Mouse (Mus musculus) 3T3-L1 (cell line): Measurements from ENCODE around the gene Cd177.
"Not testable (repeated sequence)": the region's sequence is repeated elsewhere in the genome, so short reads cannot be mapped to it uniquely, and the experiment has no call there.

Experiments
- DNase-seq: peaks from one replicate; pipeline ENCODE4 v3.0.0-alpha.2; 2015; ENCODE audit warnings: low read depth, low spot score

Gene Cd177

DNA sequence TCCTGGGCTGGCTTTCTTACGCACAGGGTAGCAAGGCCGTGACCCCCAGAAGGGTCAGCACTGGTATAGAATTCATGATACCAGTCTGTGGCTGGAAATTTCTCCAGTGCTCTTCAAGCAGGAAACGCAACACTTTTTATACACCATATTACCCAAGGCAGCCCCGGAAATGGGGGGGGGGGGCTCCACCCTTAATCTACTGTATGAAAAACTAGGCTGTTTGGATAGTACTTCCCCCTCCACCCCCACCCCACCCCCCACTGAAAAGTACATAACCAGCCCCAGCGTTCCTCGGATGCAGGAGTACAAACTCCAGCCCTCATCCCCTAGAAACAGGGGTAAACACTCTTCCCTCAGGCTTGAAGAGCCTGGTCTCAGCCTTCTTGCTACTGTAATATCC, at the start of gene Cd177:
Gene Cd177, minus strand, starts transcription at position 101 of the 400 bp plus-strand sequence.
- no peak for DNase-seq

DNA sequence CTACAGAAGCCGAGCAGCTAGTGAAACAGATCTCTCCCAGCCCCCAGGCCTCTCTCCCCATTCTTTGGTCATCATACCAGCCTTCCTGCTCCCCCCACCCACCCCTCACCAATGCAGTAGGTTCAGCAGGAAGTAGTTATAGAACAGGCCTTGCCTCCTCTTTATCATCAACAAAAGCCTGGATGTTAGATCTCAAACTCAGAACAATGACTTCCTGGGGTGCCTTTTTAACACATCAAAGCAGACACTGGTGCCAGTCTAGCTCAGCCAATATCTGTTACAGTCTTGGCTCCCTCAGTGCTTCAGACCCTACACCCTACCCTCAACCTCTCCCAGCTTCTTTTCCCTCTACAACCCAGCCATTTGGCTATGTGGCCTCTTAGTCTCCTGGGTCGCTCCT, 48.9 kb upstream of the Cd177 start:
- no peak for DNase-seq

DNA sequence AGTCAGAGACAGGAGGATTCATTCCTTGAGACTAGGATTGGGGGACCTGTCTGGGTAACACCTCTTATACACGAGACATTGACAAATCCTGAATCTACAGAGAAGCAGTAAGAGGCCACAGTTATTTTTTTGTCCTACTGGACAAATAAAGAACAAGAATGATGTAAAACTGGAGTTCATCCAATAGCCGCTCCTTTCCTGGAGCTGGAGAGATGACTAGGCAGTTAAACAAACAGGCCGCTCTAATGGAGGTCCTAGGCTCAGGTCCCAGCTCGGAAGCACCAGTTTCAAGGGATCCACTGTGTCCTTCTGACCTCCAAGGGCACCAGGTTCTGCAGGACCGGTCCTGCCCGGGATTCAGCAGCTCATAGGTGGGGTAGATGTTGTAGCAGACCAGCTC, 44.7 kb upstream of the Cd177 start:
- DNase-seq: peak; percentile 64

DNA sequence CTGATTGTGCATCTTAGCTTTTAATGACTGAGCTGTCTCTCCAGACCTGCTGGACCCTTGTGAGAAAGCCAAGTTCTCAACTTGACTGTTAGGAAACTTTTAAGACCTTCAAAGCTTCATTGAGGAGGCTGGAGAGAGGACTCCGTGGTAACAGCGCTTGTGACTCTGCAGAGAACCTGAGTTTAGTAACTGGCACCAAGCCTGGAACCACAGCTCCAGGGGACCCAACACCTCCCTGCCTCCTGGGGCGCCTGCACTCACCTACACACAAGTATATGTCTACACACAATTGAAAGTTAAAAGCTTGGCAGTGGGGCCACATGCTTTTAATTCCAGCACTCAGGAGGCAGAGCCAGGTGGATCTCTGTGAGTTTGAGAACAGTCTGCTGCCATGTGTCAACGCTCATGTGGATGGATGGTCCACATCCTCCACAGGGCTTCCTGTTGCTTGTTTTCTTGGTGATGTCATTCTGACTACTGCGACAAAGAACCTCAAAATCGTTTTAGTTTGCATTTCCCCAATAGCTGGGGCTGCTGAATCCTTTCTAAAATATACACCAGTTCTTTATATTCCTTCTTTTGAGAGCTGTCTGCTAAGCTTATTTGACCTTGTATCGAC, 42.1 kb upstream of the Cd177 start:
- DNase-seq: no peak

DNA sequence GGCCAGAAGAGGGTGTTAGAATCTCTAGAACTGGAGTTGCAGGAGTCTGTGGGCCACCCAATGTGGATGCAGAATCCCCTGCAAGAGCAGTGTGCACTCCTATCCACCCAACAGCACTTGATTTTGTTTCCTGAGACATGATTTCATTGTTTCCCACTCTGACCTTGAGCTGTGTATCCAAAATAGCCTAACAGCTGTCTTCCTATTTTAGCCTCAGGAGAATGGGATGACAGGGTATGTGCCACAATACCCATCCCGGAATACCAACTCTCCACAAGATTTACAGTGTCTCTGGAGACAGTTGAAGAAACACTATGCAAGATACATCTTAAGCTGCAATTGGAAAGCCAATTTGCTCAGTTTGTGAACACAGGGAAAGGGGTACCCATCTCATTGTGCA, 37.8 kb upstream of the Cd177 start:
- DNase-seq: no peak

DNA sequence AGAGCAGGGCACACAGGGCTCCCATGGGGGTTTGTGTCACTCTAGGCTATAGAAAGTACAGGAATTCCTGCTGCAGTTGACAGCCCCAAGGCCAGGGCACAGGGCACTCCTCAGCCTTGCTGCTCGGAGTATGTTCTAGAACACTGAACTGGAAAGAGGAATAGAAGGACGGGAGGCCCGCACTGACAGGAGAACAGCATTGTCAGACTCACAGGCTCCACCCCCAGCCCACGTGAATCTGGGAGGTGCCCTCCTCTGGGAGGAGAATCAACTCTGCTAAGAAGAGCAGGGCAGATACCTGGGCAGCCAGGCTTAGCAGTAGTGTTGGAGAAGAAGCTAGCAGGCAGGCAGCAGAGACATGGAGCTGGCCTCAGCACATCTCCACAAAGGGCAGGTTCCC, 16.8 kb upstream of the Cd177 start, which contains the start of gene Ceacam10:
Gene Ceacam10, plus strand, starts transcription at position 289 of the 400 bp plus-strand sequence.
- DNase-seq: not testable (repeated sequence)

DNA sequence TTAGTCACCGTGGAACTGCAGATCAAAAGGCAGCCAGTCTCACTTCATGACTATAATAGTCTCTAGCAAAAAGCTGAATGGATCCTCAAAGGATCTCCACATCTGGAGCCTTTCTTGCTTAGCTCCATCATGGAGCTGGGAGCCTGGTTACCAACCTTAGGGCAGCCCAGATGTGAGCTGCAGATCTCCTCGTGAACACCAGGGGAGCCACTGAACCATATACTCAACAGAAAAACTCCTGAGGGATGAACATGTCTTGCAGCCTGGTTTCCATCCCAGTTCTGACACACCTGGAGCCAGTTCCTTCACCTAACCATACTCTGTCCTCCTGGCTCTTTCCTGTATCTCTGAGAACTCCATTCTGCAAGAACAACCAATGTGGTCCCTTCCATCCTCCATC, 16.0 kb upstream of the Cd177 start:
- peak; percentile 2 for DNase-seq

DNA sequence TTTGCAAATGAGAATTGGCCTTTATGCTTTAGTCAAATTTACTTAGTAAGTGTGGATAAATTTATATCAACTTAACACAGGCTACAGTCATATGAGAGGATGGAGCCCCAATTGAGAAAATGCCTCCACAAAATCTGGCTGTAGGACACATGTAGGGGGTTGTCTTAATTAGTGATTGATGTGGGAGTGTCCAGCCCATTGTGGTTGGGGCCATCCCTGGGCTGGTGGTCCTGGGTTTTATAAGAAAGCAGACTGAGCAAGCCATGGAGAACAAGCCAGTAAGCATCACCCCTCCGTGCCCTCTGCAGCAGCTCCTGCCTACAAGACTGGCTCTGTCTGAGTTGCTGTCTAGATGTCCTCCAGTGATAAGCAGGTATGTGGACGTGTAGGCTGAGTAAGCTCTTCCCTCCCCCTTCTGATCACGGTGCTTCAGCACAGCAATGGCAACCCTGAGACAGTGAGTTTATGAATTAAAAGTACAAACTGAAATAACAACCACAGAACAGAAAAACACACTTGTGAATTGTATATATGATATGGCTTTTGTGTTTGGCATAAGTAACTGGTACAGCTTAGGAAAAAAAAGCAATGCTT, 13.9 kb upstream of the Cd177 start:
- DNase-seq: no peak

DNA sequence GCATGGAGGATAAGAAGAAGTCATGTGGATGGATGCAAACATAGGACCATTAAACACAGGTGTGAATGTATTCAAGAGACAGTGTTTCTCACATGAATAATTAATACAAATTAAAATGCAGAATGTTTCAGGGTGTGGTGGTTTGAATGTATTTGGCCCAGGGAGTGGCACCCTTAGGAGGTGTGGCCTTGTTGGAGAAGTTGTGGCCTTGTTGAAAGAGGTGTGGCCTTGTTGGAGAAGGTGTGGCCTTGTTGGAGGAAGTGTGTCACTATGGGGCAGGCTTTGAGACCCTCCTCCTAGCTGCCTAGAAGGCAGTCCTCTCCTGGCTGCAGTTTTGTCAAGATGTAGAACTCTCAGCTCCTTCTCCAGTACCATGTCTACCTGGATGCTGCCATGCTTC, 11.2 kb upstream of the Cd177 start:
- no peak for DNase-seq

DNA sequence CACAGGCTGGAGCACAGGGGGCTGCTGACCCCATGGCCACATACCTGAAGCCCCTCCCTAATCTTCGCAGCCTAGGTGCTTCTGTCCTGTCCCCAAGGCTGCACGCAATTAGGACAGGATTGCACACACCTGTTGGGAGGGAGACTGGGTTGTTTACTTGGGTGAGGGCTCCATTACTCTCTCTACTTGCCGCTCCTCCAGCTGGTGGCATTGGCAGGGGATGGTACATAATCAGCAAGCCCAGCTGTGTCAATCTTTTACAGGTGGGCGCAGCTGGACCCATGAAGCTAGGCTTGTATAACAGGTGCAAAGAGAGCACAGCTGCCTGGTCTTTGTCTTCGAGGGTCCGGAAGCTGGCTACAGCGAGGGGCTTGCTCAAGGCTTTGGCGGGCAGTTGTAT, 2.5 kb upstream of the Cd177 start:
- no peak for DNase-seq

DNA sequence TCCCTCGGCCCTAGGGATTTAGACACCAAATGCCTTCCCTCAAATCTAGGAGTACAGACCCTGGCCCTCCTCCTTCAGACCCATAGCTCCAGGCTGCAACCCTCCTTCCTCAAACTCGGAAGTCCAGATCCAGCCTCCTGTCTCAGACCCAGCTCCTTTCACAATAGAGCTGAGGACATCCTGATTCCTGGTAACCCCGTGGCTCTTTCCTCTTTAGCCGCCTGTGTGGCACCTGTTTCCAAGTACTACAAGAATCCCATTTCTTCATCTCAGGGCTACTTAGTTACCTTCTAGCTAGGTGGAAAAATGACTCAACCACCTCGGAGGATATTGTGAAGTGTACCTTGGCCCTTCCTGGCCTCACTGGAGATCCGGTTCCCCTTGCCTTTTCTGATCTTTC, 1.1 kb upstream of the Cd177 start:
- no peak for DNase-seq

DNA sequence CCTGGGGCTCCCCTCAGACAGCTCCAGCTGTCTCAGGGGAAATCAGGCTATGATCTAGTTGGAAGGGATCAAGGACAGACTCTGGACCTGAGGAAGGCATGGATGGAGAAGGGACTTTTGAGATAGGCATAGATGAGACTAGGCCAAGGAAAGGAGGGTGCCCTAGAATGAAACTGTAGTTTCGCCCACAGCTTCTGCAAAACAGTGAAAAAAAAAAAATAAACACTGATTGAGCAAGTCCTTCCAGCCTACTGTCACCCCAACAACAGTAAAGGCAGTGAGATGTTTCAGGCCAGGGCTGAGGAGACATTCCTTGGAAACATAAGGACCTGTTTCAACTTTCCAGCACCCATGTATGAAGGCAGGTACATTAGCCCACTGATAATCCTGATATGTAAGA, 1.6 kb downstream of the Cd177 start:
- no peak for DNase-seq

DNA sequence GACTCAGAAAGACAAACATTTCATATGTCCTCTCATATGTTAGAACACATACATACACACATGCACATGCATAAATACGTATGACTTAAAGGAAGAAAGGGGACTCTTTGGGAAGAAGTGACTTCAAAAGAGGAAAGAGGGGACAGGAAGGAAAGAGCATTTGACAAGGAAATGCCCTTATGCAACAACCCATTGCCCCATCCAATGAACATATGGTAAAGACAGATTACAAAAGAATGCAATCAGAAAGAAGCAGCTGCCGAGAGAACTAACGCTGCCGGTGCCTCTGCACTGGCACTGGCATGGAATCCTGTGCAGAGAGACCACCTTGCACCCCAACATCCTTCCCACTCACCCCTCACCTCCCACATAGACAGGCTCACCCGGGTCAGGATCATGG, 6.6 kb downstream of the Cd177 start:
- no peak for DNase-seq

DNA sequence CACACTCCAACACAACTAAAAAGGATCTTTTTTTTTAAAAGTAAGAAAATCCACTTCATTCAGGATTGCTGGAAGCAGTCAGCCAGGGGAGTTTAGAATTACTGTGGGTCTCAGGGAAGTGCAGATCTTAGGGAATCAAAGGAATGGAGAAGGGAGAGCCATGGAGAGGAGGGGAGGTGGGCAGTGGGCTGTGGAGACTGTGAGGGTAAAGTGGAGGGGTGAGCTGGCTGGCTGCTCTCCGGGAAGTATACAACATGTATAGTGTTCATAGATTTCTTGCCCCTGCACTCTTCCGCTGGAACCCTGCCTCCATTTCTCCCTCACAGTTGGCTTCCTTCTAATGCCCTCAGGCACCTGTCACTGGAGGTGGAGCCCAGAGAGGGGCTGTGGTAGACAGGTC, 8.5 kb downstream of the Cd177 start:
- DNase-seq: no peak

DNA sequence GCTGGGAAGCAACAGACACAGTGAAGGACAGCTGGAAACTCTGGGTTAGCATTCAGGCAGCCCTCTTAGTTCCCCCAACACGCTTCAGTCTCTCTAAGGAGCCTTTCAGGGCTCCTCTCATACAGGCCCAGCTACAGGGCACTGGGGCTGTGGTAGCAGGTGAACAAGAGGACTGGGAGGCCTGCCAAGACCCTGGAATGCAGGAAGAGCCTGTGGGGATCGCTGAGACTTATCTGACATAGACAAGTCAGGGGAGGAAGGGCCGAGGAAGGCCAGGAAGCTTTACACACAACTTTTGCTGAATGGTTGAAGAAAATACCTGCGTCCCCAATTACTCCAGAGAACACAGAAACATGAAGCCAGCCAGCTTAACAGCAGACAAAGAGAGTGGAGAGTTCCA, 9.4 kb downstream of the Cd177 start:
- DNase-seq: no peak

DNA sequence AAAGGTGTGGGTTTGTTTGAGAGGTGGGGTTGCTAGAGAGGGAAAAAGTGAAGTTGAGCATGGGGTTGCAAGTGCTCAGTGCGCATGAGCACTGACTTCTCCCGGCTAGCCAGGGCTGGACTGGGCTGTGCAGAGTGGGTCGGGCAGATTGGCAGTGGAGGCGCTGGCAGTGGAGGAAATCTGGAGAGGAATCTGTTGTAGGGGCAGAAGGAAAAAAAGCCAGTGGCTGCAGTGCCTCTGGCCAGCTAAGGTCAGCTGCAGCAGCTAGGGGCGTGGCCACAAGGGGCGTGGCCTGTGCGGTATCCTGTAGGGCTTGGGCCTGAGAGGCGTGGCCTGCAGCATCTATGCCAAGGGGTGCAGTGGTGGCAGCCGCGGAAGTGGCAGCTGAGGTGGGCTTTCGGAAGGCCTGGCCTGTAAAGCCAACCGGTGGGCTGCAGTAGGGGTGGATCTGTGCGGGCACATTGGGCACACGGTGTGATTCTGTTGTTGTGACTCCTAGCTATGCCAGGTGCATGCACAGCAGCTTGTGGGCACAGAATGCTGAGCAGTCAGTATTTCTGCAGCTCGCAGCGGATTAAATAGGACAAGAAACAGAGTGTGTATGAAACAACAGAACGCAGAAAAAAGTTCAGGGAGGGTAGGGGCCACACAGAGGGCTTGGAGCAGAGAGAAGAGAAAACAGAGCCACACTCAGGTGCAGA, 24.0 kb downstream of the Cd177 start:
- DNase-seq: peak; percentile 4

DNA sequence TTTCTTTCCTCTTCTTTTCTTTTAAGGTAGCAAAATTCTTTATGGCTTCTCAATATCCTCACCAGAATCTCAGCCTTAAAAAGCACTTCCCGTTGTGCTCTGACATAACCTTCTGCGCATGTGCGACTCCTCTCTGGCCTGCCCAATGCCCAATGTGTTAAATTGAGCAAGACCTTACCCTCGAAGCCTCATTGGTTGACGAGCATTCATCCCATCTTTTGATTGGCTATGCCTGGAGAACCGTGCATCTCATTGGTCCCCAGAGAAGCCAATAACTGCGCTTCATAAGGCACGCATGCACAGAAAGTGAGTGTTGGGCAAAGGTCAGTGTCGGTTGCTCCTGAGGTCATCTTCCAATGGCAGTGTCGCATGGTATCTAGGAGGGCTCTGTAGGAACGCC, 33.3 kb downstream of the Cd177 start, which contains the start of gene Gm4763:
Gene Gm4763, minus strand, starts transcription at position 101 of the 400 bp plus-strand sequence.
- not testable (repeated sequence) for DNase-seq

DNA sequence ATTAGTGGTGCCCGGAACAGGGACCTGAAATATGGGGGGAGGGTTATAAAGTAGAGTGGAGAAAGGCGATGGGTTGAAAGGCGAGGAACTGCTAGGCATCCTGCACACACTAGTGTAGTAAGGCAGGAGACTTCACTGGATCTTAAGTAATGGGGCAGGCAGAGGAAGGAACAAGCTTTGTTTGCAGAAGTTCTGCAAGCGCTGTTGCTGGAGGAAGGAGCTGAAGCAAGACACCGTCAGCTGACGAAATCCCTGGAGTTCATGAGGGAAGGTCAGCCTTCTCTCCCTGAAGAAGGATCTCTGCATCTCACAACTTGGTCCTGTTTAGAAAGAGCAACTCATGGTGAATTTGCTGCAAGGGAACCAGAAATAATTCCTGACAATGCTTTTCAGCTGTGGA, 45.1 kb downstream of the Cd177 start:
- DNase-seq: no peak

DNA sequence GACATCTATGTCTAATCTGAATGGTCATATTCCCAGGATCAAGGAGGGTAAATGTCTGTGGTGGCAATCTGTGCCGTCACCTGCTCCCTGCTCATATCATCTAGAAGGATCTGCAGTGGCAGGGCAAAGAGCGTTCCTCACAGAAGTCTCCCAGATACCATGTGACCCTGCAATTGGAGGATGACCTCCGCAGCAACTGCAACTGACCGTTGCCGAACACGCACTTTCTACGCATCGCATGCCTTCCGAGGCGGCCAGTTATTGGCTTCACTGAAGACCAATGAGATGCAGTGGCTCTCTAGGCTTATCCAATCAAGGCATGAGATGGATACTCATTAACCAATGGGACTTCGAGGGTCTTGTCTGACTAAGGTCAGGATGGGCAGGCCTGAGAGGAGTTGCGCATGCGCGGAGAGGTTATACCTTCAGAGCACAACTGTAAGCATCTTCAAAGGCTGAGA, 51.2 kb downstream of the Cd177 start, which contains the start of gene BC049730:
Gene BC049730, plus strand, starts transcription at position 411 of the 461 bp plus-strand sequence.
- DNase-seq: no peak

DNA sequence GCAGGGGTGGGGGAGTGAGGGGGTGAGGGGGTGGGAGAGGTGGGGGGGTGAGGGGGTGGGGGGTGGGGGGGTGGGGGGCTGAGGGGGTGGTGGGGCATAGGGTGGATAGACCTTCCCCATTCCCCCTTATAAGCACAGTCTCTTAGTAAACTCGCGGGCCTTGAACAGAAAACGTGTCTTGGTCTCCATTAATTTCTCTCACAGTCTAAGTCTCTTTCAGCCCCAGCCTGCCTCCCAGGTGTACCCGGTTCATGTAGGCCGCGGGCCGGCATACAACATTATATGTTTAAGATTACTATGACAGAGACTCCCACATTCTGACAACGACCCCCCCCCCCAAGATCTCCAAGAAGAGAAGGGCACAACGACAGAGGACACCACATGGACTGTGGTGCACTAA, 57.3 kb downstream of the Cd177 start:
- DNase-seq: not testable (repeated sequence)

DNA sequence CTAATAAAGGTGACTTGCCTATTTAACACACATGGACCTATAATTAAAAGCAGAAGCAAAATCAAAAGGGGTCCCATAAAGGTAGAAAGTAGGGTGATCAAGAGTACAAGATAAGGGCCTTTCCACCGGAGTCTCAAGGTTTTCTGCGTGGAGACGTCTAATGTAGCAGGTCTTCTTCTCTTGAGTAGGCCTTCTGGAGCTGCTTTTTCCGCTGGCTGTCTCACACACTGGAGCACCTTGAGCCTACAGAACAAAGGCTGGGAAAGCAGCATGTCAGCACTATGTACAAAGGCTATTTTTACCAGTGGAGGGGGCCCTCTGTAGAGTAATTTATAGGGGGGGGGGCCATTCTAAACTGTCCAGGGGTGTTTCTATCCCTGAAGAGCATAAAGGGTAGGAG, 62.2 kb downstream of the Cd177 start:
- not testable (repeated sequence) for DNase-seq
